Mouse (Mus musculus) small intestine, adult 2 months (tissue): ENCODE results near the gene Dcakd.

ENCODE experiments used
- CTCF ChIP-seq: fragments of 200-500 bp; IDR thresholded peaks from 2 replicates; pipeline ENCODE4 v1.5.1; 2012; ENCODE audit warnings: low read depth, mild to moderate bottlenecking, control low read depth, inconsistent platforms, low read length, moderate library complexity, mixed read lengths; ENCODE audit not compliant: insufficient replicate concordance, insufficient read length; ENCODE audit errors: extremely low read depth
- POLR2A ChIP-seq: fragments of 200-500 bp; IDR thresholded peaks from 2 replicates; pipeline ENCODE4 v1.6.1; 2012; ENCODE audit warnings: low read depth, mild to moderate bottlenecking, control low read depth, inconsistent platforms, low read length, moderate library complexity

GRCm38 (mm10) chr11:102993420-102994029 is 34.6 kb downstream of the Dcakd start:
- TF ChIP-seq POLR2A = no peak
- TF ChIP-seq CTCF = no peak
